Mouse (Mus musculus): ENCODE measurements around the gene Flnb. TPM values are rescaled to one million over a fixed set of nuclear protein-coding genes. Genes with fewer than 3 reads are reported as not detected.

The Flnb gene
- total and polyA plus RNA-seq, 3 experiments, result 29.5 to 74.0 (median 61.6) TPM

- in situ Hi-C loops (cut with MboI; ENCODE audit: low pct_ligation_motif_present, low pct_unique_long_range_greater_than_20kb, low sequenced_read_pairs), result no loop called here
- peaks cover 8 to 52% of the 10 kb centered on the region in 2 experiments for H3K4me1 ChIP-seq (ENCODE audit: control insufficient read depth in 1 of 2, insufficient read depth in 2 of 2)
- H3K27me3 ChIP-seq (replicated peaks), result no peaks in the 10 kb centered on the region
- peaks cover 86 to 96% of the 10 kb centered on the region in 2 experiments for H3K36me3 ChIP-seq (replicated peaks in 1 of 2; ENCODE audit: control insufficient read depth in 1 of 2, insufficient read depth in 1 of 2, low read length in 1 of 2)
- dilution Hi-C loops (cut with MboI; ENCODE audit: extremely low pct_ligation_motif_present, extremely low pct_unique_long_range_greater_than_20kb, low sequenced_read_pairs), result no loop called here
- H3K9ac ChIP-seq (ENCODE audit: insufficient read depth, low read depth), result no peak overlapping the region
- H3K9me3 ChIP-seq (replicated peaks; ENCODE audit: low read length), result peaks cover 5% of the 10 kb centered on the region
- H3K27ac ChIP-seq (ENCODE audit: insufficient read depth, low read depth), result no peak overlapping the region
- no peak for DNase-seq (ENCODE audit: extremely low read depth)
- no peak overlapping the region for H3K4me3 ChIP-seq (replicated peaks in 1 of 3; ENCODE audit: low read depth in 2 of 3, low read length in 2 of 3, poor library complexity in 1 of 3)
- no peaks in the 10 kb centered on the region for H3K79me2 ChIP-seq (replicated peaks; ENCODE audit: control insufficient read depth, extremely low read depth, insufficient read depth, poor library complexity, severe bottlenecking)
- no peak overlapping the region for H3K4me2 ChIP-seq (ENCODE audit: insufficient read depth, low read depth, poor library complexity, severe bottlenecking)
- TF ChIP-seq TBP (conservative IDR thresholded peaks at IDR 0.05; ENCODE audit: low read depth, low read length) (no peak), MYC (IDR thresholded peaks at IDR 0.05; ENCODE audit: low read depth, low read length) (no peak), POLR2A (IDR thresholded peaks at IDR 0.05; ENCODE audit: low read depth, low read length) (no peak), TCF12 (IDR thresholded peaks at IDR 0.05; ENCODE audit: low read depth, low read length) (no peak), SIN3A (IDR thresholded peaks at IDR 0.05; ENCODE audit: low read length) (no peak), KAT2A (IDR thresholded peaks at IDR 0.05; ENCODE audit: insufficient replicate concordance, low read length) (no peak), CHD1 (IDR thresholded peaks at IDR 0.05; ENCODE audit: low read depth, low read length) (no peak), CTCF (conservative IDR thresholded peaks at IDR 0.05 in 1 of 2, IDR thresholded peaks at IDR 0.05 in 1 of 2; ENCODE audit: low read depth in 2 of 2, low read length in 2 of 2) (no peak), BHLHE40 (IDR thresholded peaks at IDR 0.05; ENCODE audit: low read depth, low read length) (no peak), ETS1 (conservative IDR thresholded peaks at IDR 0.05; ENCODE audit: low read depth, low read length) (no peak)
These were observed 102.2 kb downstream of the Flnb start for GRCm38 (mm10) chr14:7919921-7920320.

- H3K4me2 ChIP-seq (ENCODE audit: insufficient read depth, low read depth, poor library complexity, severe bottlenecking), result no peak overlapping the region
- dilution Hi-C loops (cut with MboI; ENCODE audit: extremely low pct_ligation_motif_present, extremely low pct_unique_long_range_greater_than_20kb, low sequenced_read_pairs), result no loop called here
- H3K4me3 ChIP-seq (replicated peaks in 1 of 3; ENCODE audit: low read depth in 2 of 3, low read length in 2 of 3, poor library complexity in 1 of 3), result no peak overlapping the region
- peaks cover 5% of the 10 kb centered on the region for H3K9me3 ChIP-seq (replicated peaks; ENCODE audit: low read length)
- H3K9ac ChIP-seq (ENCODE audit: insufficient read depth, low read depth), result no peak overlapping the region
- peaks cover 8 to 50% of the 10 kb centered on the region in 2 experiments for H3K4me1 ChIP-seq (ENCODE audit: control insufficient read depth in 1 of 2, insufficient read depth in 2 of 2)
- no peaks in the 10 kb centered on the region for H3K79me2 ChIP-seq (replicated peaks; ENCODE audit: control insufficient read depth, extremely low read depth, insufficient read depth, poor library complexity, severe bottlenecking)
- peaks cover 88 to 98% of the 10 kb centered on the region in 2 experiments for H3K36me3 ChIP-seq (replicated peaks in 1 of 2; ENCODE audit: control insufficient read depth in 1 of 2, insufficient read depth in 1 of 2, low read length in 1 of 2)
- TF ChIP-seq MYC (IDR thresholded peaks at IDR 0.05; ENCODE audit: low read depth, low read length) (no peak), ZC3H11A (IDR thresholded peaks at IDR 0.05; ENCODE audit: low read depth, low read length) (no peak), CTCF (conservative IDR thresholded peaks at IDR 0.05 in 1 of 2, IDR thresholded peaks at IDR 0.05 in 1 of 2; ENCODE audit: low read depth in 2 of 2, low read length in 2 of 2) (no peak), MXI1 (IDR thresholded peaks at IDR 0.05; ENCODE audit: low read depth, low read length) (no peak), NRF1 (IDR thresholded peaks at IDR 0.05; ENCODE audit: low read depth, low read length) (no peak), POLR2A (IDR thresholded peaks at IDR 0.05; ENCODE audit: low read depth, low read length) (no peak), SIN3A (IDR thresholded peaks at IDR 0.05; ENCODE audit: low read length) (no peak)
- H3K27ac ChIP-seq (ENCODE audit: insufficient read depth, low read depth), result no peak overlapping the region
- DNase-seq (ENCODE audit: extremely low read depth), result no peak
- H3K27me3 ChIP-seq (replicated peaks), result no peaks in the 10 kb centered on the region
- in situ Hi-C loops (cut with MboI; ENCODE audit: low pct_ligation_motif_present, low pct_unique_long_range_greater_than_20kb, low sequenced_read_pairs), result no loop called here
These were observed 103.7 kb downstream of the Flnb start for GRCm38 (mm10) chr14:7921459-7921858.

- H3K36me3 ChIP-seq (replicated peaks in 1 of 2; ENCODE audit: control insufficient read depth in 1 of 2, insufficient read depth in 1 of 2, low read length in 1 of 2), result peaks cover 79 to 94% of the 10 kb centered on the region in 2 experiments
- peaks cover 8 to 34% of the 10 kb centered on the region in 2 experiments for H3K4me1 ChIP-seq (ENCODE audit: control insufficient read depth in 1 of 2, insufficient read depth in 2 of 2)
- dilution Hi-C loops (cut with MboI; ENCODE audit: extremely low pct_ligation_motif_present, extremely low pct_unique_long_range_greater_than_20kb, low sequenced_read_pairs) (no loop called here), in situ Hi-C loops (cut with MboI; ENCODE audit: low pct_ligation_motif_present, low pct_unique_long_range_greater_than_20kb, low sequenced_read_pairs) (no loop called here)
- H3K27me3 ChIP-seq (replicated peaks), result no peaks in the 10 kb centered on the region
- peaks cover 5% of the 10 kb centered on the region for H3K9me3 ChIP-seq (replicated peaks; ENCODE audit: low read length)
- H3K4me2 ChIP-seq (ENCODE audit: insufficient read depth, low read depth, poor library complexity, severe bottlenecking), result no peak overlapping the region
- no peak for TF ChIP-seq USF1 (IDR thresholded peaks at IDR 0.05; ENCODE audit: low read depth, low read length)
- peak; percentile 87 for TF ChIP-seq EP300 (IDR thresholded peaks at IDR 0.05; ENCODE audit: low read length)
- peak; percentile 86 for TF ChIP-seq IRF4 (IDR thresholded peaks at IDR 0.05; ENCODE audit: low read depth, low read length)
- H3K79me2 ChIP-seq (replicated peaks; ENCODE audit: control insufficient read depth, extremely low read depth, insufficient read depth, poor library complexity, severe bottlenecking), result no peaks in the 10 kb centered on the region
- H3K4me3 ChIP-seq (replicated peaks in 1 of 3; ENCODE audit: low read depth in 2 of 3, low read length in 2 of 3, poor library complexity in 1 of 3), result no peak overlapping the region
- no peak overlapping the region for H3K27ac ChIP-seq (ENCODE audit: insufficient read depth, low read depth)
- no peak overlapping the region for H3K9ac ChIP-seq (ENCODE audit: insufficient read depth, low read depth)
- peak; percentile 29 for DNase-seq (ENCODE audit: extremely low read depth)
These were observed 105.9 kb downstream of the Flnb start for GRCm38 (mm10) chr14:7923635-7924034.
